Mouse (Mus musculus) layer of hippocampus, postnatal 25 days (tissue): ENCODE measurements around the gene Ephb1. TPM values are rescaled to one million over a fixed set of nuclear protein-coding genes. Genes with fewer than 3 reads are reported as not detected.

Experiments used
- DNase-seq, 2 experiments: peaks; one replicate each; pipeline ENCODE4 v3.0.0; 2022; ENCODE audit warnings: mixed read lengths in 2 of 2, low spot score in 1 of 2; ENCODE audit errors: extremely low spot score in 1 of 2
- total RNA-seq, 2 experiments: library from RNA; stranded (reverse); gene quantifications; 2 replicates each; pipeline ENCODE4 v1.2.3; 2021

Ephb1 gene
- total RNA-seq, 2 experiments from 2014 or later = 30.1 to 32.2 TPM

- DNase-seq = no peak
These were observed 416.4 kb downstream of the Ephb1 start for GRCm38 (mm10) chr9:101938066-101938465.

- no peak for DNase-seq
These were observed 419.6 kb downstream of the Ephb1 start for GRCm38 (mm10) chr9:101934887-101935286.

- DNase-seq = no peak
These were observed 420.4 kb downstream of the Ephb1 start for GRCm38 (mm10) chr9:101933946-101934573.

- DNase-seq = no peak
These were observed 429.7 kb downstream of the Ephb1 start for GRCm38 (mm10) chr9:101924829-101925228.

- no peak for DNase-seq
These were observed 431.6 kb downstream of the Ephb1 start for GRCm38 (mm10) chr9:101922846-101923245.

- DNase-seq = no peak
These were observed 435.2 kb downstream of the Ephb1 start for GRCm38 (mm10) chr9:101919324-101919723.

- no peak for DNase-seq
These were observed 435.7 kb downstream of the Ephb1 start for GRCm38 (mm10) chr9:101918771-101919170.

- no peak for DNase-seq
These were observed 439.4 kb downstream of the Ephb1 start for GRCm38 (mm10) chr9:101915082-101915481.

GRCm38 (mm10) chr9:101911176-101911866, 443.2 kb downstream of the Ephb1 start:
- DNase-seq = peak in 1 of 2 experiments; percentile 8

- DNase-seq = no peak
These were observed 445.0 kb downstream of the Ephb1 start for GRCm38 (mm10) chr9:101909491-101909890.

GRCm38 (mm10) chr9:101908849-101909248, 445.6 kb downstream of the Ephb1 start:
- no peak for DNase-seq

- no peak for DNase-seq
These were observed 446.7 kb downstream of the Ephb1 start for GRCm38 (mm10) chr9:101907747-101908255.

- DNase-seq = no peak
These were observed 451.1 kb downstream of the Ephb1 start for GRCm38 (mm10) chr9:101903406-101903805.

- DNase-seq = no peak
These were observed 456.6 kb downstream of the Ephb1 start for GRCm38 (mm10) chr9:101897851-101898250.

GRCm38 (mm10) chr9:101883295-101883694, 471.2 kb downstream of the Ephb1 start:
- no peak for DNase-seq

- DNase-seq = no peak
These were observed 477.1 kb downstream of the Ephb1 start for GRCm38 (mm10) chr9:101877109-101877987.

GRCm38 (mm10) chr9:101875306-101875705, 479.2 kb downstream of the Ephb1 start:
- DNase-seq = no peak
